Comparison of ENCODE assay signal across 8 mouse cellular contexts in the genomic region with DNA sequence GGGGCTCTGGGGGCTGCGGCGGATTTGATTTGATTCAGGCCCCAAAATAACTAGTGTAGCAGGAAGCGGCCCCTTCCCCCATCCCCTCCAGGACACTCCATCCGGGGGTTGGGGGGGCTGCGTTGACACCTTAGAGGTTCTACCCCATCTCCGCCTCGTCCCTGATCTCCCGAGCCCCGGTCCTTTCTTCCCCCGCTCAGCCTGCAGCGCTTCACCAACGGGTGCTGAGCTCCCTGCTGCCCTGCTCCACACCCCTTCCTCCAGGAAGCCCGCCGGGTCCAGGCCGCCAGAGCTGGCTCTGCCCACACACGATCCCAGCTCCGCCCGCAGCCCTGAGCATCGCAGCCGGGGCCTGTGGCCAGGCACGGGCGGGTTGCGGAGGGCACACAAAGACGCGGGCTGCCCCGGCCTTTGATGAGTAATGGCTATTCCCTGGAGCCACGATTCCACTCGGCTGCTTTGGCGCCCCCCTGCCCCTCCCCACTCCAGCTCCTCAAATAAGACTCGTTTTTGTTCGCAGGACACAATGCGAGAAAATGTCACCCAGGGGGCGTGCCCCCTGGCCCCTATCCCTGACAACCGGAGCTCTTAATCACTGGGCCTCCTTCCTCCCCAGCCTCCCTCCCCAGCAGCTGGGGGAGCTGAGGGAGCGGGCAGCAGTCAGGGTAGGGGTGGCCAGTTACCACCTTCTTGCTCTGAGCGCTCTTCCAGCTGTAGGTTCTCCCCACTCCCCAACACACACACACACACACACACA. TPM values are rescaled to one million over a fixed set of nuclear protein-coding genes. Genes with fewer than 3 reads are reported as not detected.
DNase-seq lines count a peak whose midpoint lies in the region; ATAC-seq and TF ChIP-seq lines count a peak whose summit lies in the region.

No protein-coding gene starts in this region.

- peaks cover 78% of the 10 kb centered on the region for H3K27me3 ChIP-seq in heart, embryonic 15.5 days
- peaks cover 88% of the 10 kb centered on the region for H3K27me3 ChIP-seq in hindbrain, embryonic 10.5 days (ENCODE audit: insufficient read depth, poor library complexity, severe bottlenecking)
- peaks cover 31% of the 10 kb centered on the region for H3K27me3 ChIP-seq in midbrain, postnatal 0 days (ENCODE audit: insufficient read depth, low read length)

- no peaks in the 10 kb centered on the region for H3K9me3 ChIP-seq in heart, embryonic 15.5 days (replicated peaks)
- no peaks in the 10 kb centered on the region for H3K9me3 ChIP-seq in hindbrain, embryonic 10.5 days
- no peaks in the 10 kb centered on the region for H3K9me3 ChIP-seq in midbrain, postnatal 0 days (ENCODE audit: low read length)

- no peak overlapping the region for H3K27ac ChIP-seq in heart, embryonic 15.5 days
- H3K27ac ChIP-seq in hindbrain, embryonic 10.5 days: peak overlapping the region; percentile 78
- no peak overlapping the region for H3K27ac ChIP-seq in midbrain, postnatal 0 days (ENCODE audit: low read depth, low read length)

- no peak for TF ChIP-seq CTCF in midbrain, postnatal 0 days (IDR thresholded peaks at IDR 0.05)

- intact Hi-C loops in heart, postnatal 25 days (cut with DNase I): loop anchor here (5.0 kb wide), 2 partner anchors 58 to 383 kb away; a partner anchor contains a TSS

- ATAC-seq in heart, embryonic 15.5 days (replicated peaks; ENCODE audit: insufficient number of reproducible peaks, insufficient read depth, low FRiP score, low read depth): no peak
- ATAC-seq in midbrain, postnatal 0 days (ENCODE audit: low FRiP score): no peak

- WGBS in heart, embryonic 15.5 days: 5% methylated on average over 35 of the region's 36 CpGs
- 2% methylated on average over 36 of the region's 36 CpGs for whole genome bisulfite sequencing in hindbrain, embryonic 10.5 days
- 3% methylated on average over 31 of the region's 36 CpGs for WGBS in midbrain, postnatal 0 days

- H3K4me1 ChIP-seq in heart, embryonic 15.5 days (replicated peaks): peaks cover 34% of the 10 kb centered on the region
- H3K4me1 ChIP-seq in hindbrain, embryonic 10.5 days (replicated peaks): peaks cover 90% of the 10 kb centered on the region
- peaks cover 5% of the 10 kb centered on the region; the same call in 1 of the 2 replicates for H3K4me1 ChIP-seq in midbrain, postnatal 0 days (ENCODE audit: insufficient read depth, low read length)

- H3K9ac ChIP-seq in heart, embryonic 15.5 days: no peak overlapping the region
- no peak overlapping the region for H3K9ac ChIP-seq in midbrain, postnatal 0 days (replicated peaks; ENCODE audit: low read length, poor library complexity, severe bottlenecking)

- H3K4me3 ChIP-seq in heart, embryonic 15.5 days: peak overlapping the region; percentile 29
- H3K4me3 ChIP-seq in hindbrain, embryonic 10.5 days: peak overlapping the region; percentile 34
- no peak overlapping the region for H3K4me3 ChIP-seq in midbrain, postnatal 0 days (ENCODE audit: low read depth, low read length)

- no peaks in the 10 kb centered on the region for H3K36me3 ChIP-seq in heart, embryonic 15.5 days
- H3K36me3 ChIP-seq in hindbrain, embryonic 10.5 days: no peaks in the 10 kb centered on the region
- H3K36me3 ChIP-seq in midbrain, postnatal 0 days (ENCODE audit: insufficient read depth, low read length): no peaks in the 10 kb centered on the region

- peak overlapping the region; percentile 45 for H3K4me2 ChIP-seq in heart, embryonic 15.5 days
- peak overlapping the region; percentile 34 for H3K4me2 ChIP-seq in midbrain, postnatal 0 days (ENCODE audit: low read depth, low read length, poor library complexity, severe bottlenecking)

- no peak for DNase-seq in heart, postnatal 25 days (ENCODE audit: low spot score)
- DNase-seq in R1 (ENCODE audit: low read depth, low spot score): peak; percentile 31
- peak; percentile 87 for DNase-seq in hindbrain, embryonic 10.5 days (ENCODE audit: low spot score)
- peak; percentile 22 for DNase-seq in midbrain, postnatal 0 days (ENCODE audit: low spot score)
- DNase-seq in cerebellum, postnatal 4 days (ENCODE audit: low spot score in 2 of 2): no peak
- DNase-seq in lung, postnatal 10 days: no peak
- DNase-seq in left cerebral cortex, adult 11 months (ENCODE audit: low spot score): no peak

RNA-seq across cellular contexts. Expression of a gene that starts 21.2 kb away (rescaled TPM):
- polyA plus RNA-seq in heart, embryonic 15.5 days (2015; fragmentation: Nextera tagmentation; extraction: Ambion mirVana): 237 and 293 TPM in 2 replicates
- 100 to 1,000 TPM; 384 to 423 TPM for total RNA-seq in heart, postnatal 25 days (2021)
- 222 and 248 TPM in 2 replicates for polyA plus RNA-seq in hindbrain, embryonic 10.5 days (2016; fragmentation: Nextera tagmentation; extraction: Ambion mirVana)
- total RNA-seq in midbrain, postnatal 0 days (2014; rRNA removed): 132 and 137 TPM in 2 replicates
- 207 and 222 TPM in 2 replicates for polyA plus RNA-seq in midbrain, postnatal 0 days (2015; fragmentation: Nextera tagmentation; extraction: Ambion mirVana)

RNA-seq across cellular contexts. Expression of a gene that starts 58.0 kb away (rescaled TPM):
- polyA plus RNA-seq in heart, embryonic 15.5 days (2015; fragmentation: Nextera tagmentation; extraction: Ambion mirVana): 3.0 and 6.8 TPM in 2 replicates
- under 1 TPM; 0.44 to 0.70 TPM for total RNA-seq in heart, postnatal 25 days (2021)
- polyA plus RNA-seq in hindbrain, embryonic 10.5 days (2016; fragmentation: Nextera tagmentation; extraction: Ambion mirVana): 28.7 and 51.6 TPM in 2 replicates
- total RNA-seq in midbrain, postnatal 0 days (2014; rRNA removed): 11.1 and 16.9 TPM in 2 replicates
- 5.1 and 5.2 TPM in 2 replicates for polyA plus RNA-seq in midbrain, postnatal 0 days (2015; fragmentation: Nextera tagmentation; extraction: Ambion mirVana)

Comparison
In these comparisons a context has a peak if more than half of its experiments do, and no peak if none do; other contexts are left out.
1. DNase-seq: peak in R1 (single experiment), hindbrain, embryonic 10.5 days (single experiment) and midbrain, postnatal 0 days (single experiment); none in heart, postnatal 25 days (single experiment), cerebellum, postnatal 4 days (0 of 2), lung, postnatal 10 days (single experiment) and left cerebral cortex, adult 11 months (single experiment).